In genomic region chr12:84147954-84148621, GRCm38 (mm10) we compare ENCODE assay signal across 8 mouse cellular contexts. TPM values are rescaled to one million over a fixed set of nuclear protein-coding genes. Genes with fewer than 3 reads are reported as not detected.
DNase-seq lines count a peak whose midpoint lies in the region; ATAC-seq and TF ChIP-seq lines count a peak whose summit lies in the region.

Gene Pnma1 (minus strand): TSS chr12:84148489.

- H3K9me3 ChIP-seq in lung, embryonic 15.5 days = no peaks in the 10 kb centered on the region

- peak within 1 kb of the TSS; percentile 90 for H3K4me2 ChIP-seq in lung, embryonic 15.5 days

- ATAC-seq in hematopoietic stem cell, adult 5-6 weeks (replicated peaks in 1 of 2; ENCODE audit: insufficient read depth in 1 of 2, low FRiP score in 2 of 2, low TSS enrichment in 1 of 2, low read depth in 1 of 2, poor library complexity in 2 of 2, severe bottlenecking in 2 of 2) = peak; percentile 61 to 71
- peak; percentile 86 for ATAC-seq in lung, embryonic 15.5 days (ENCODE audit: borderline replicate concordance, extremely low read depth, low FRiP score, low TSS enrichment)

- TF ChIP-seq CTCF in olfactory bulb, adult 2 months (IDR thresholded peaks at IDR 0.05; ENCODE audit: insufficient read depth, low read depth, low read length) = 0 out of 2 replicates have a peak, but pooled peaks have one; percentile 27

- H3K27ac ChIP-seq in lung, embryonic 15.5 days = no peak within 1 kb of the TSS
- peak within 1 kb of the TSS; percentile 71 for H3K27ac ChIP-seq in olfactory bulb, adult 2 months (ENCODE audit: insufficient read depth, low read depth, low read length)

- no peaks in the 10 kb centered on the region for H3K27me3 ChIP-seq in lung, embryonic 15.5 days

- TF ChIP-seq POLR2A in olfactory bulb, adult 2 months (IDR thresholded peaks at IDR 0.05; ENCODE audit: insufficient read depth, low read depth, low read length) = peak; percentile 26; the same call in 1 of the 2 replicates

- H3K36me3 ChIP-seq in lung, embryonic 15.5 days = peaks cover 21% of the 10 kb centered on the region; the same call in 1 of the 2 replicates

- peaks cover 13% of the 10 kb centered on the region for H3K4me1 ChIP-seq in lung, embryonic 15.5 days
- H3K4me1 ChIP-seq in olfactory bulb, adult 2 months (ENCODE audit: control insufficient read depth, insufficient read depth, low read length) = peaks cover 28% of the 10 kb centered on the region

- peak; percentile 31 for DNase-seq in MEL-GATA-1-ER (ENCODE audit: extremely low read depth, low read depth)
- DNase-seq in cerebellum, adult 9-11 months = peak; percentile 70
- DNase-seq in frontal cortex, adult 2 months (ENCODE audit: extremely low spot score in 1 of 2, low spot score in 1 of 2) = peak; percentile 67 to 84
- peak; percentile 81 to 84 for DNase-seq in layer of hippocampus, postnatal 10 days (ENCODE audit: low spot score in 2 of 2)
- DNase-seq in testis, postnatal 14 days (ENCODE audit: low spot score) = peak; percentile 79

- H3K9ac ChIP-seq in lung, embryonic 15.5 days = peak within 1 kb of the TSS; percentile 40

- H3K4me3 ChIP-seq in lung, embryonic 15.5 days = peak within 1 kb of the TSS; percentile 52
- peak within 1 kb of the TSS; percentile 77 for H3K4me3 ChIP-seq in olfactory bulb, adult 2 months (ENCODE audit: insufficient read depth, low read depth, low read length)

- 1% methylated on average over 50 of the region's 50 CpGs for WGBS in lung, embryonic 15.5 days
- WGBS in olfactory bulb, adult 2 months = 1% methylated on average over 50 of the region's 50 CpGs

RNA-seq across cellular contexts. Expression of gene Pnma1, which starts in this region (rescaled TPM):
- 4.4 and 5.3 TPM in 2 replicates for polyA plus RNA-seq in frontal cortex, adult 2 months (2012; rRNA removed)
- total RNA-seq in hematopoietic stem cell, adult 5-6 weeks (2017) = 0.94 and 2.0 TPM in 2 replicates
- total RNA-seq in layer of hippocampus, postnatal 10 days (2021) = 1 to 10 TPM; 5.9 to 6.6 TPM
- polyA plus RNA-seq in lung, embryonic 15.5 days (2015; fragmentation: Nextera tagmentation; extraction: Ambion mirVana) = 1.8 TPM in 2 replicates
- not detected in 2 replicates for polyA plus RNA-seq in olfactory bulb, adult 2 months (2012; ENCODE audit: insufficient read depth, insufficient read length, low replicate concordance, missing spikeins)

Comparison
In these comparisons a context has a peak if more than half of its experiments do, and no peak if none do; other contexts are left out.
1. DNase-seq: peak in every context shown above with its lines; median percentile 82 in layer of hippocampus, postnatal 10 days; 79 in testis, postnatal 14 days; 76 in frontal cortex, adult 2 months; 70 in cerebellum, adult 9-11 months; 31 in MEL-GATA-1-ER.